Mouse (Mus musculus) T-helper 17 cell (primary cell): ENCODE data around the gene Tram1l1.
"Not testable (repeated sequence)": the region's sequence is repeated elsewhere in the genome, so short reads cannot be mapped to it uniquely, and the experiment has no call there.

Experiments
- in situ Hi-C, 2 experiments: fragments of 300-600 bp; cut with MboI, MseI; formaldehyde crosslinking; loops; 1 replicate in 1 of 2; 2 replicates in 1 of 2; pipeline ENCODE4 v1.15.1; 2025; ENCODE audit warnings: high pct_unique_total_duplicates in 2 of 2

Gene Tram1l1

DNA sequence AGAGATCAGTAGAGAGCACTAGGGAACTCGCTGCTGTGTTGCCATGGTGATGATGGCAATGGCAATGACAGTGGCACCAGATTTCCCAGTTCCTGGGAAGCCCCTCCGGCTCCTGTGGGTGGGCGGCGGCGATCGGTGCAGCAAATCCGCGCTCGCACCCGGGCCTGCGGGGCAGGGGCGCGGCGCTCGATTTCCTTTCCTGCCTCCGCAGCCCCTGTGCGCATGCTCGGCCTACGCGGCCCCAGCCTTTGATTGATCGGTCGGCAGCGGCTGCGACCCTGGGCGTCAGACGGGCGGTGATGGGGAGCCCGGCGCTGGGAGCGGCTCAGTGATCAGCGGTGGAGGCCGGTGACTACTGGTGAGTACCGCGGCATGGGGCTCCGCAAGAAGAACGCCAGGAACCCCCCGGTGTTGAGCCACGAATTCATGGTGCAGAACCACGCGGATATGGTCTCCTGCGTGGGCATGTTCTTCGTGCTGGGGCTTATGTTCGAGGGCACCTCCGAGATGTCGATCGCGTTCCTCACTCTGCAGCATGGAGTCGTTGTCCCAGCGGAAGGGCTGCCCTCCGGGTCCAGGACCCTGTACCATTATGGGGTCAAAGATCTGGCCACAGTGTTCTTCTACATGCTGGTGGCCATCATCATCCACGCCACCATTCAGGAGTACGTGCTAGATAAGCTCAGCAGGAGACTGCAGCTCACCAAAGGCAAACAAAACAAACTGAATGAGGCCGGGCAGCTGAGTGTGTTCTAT is at the start of gene Tram1l1:
Gene Tram1l1, plus strand, starts transcription at position 35 of the 756 bp plus-strand sequence.
- in situ Hi-C loops = no loop called here

DNA sequence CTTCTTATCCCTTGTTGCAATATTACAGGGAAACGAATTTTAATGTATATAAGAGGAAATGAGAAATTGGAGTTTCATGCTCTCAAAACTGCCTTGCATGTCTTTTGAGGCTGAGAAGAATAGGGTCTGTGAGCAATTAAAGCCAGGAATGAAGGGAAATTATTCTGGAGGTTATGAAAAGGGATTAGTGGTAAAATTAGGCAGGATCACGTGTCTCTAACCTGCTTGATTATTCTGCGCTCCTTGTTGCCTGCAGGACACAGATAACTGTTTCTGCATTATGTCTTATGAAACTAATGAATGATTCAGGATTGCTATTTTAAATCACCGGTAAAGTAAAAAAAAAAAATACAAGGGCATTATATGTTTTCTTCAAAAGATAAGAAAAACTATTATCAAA is 49.4 kb upstream of the Tram1l1 start:
- in situ Hi-C loops = no loop called here

DNA sequence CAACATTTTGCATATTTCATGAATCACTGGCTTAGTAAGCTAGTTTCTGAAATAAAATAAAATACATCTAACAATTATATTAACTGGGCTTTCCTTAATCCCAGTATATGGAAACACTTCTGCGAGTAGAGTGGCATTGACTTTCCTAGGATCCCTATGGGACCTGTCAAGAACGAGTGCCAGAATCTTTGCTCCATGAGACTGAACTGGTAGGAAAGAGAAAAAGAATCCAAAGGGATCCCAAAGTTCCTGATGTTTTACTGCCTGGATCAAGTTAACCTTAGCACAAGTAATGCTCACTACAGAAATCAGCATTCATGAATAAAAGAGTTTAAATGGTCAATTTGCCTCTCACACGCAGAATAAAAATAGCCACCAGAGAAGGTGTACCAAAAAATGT is 49.0 kb upstream of the Tram1l1 start:
- in situ Hi-C loops = no loop called here

DNA sequence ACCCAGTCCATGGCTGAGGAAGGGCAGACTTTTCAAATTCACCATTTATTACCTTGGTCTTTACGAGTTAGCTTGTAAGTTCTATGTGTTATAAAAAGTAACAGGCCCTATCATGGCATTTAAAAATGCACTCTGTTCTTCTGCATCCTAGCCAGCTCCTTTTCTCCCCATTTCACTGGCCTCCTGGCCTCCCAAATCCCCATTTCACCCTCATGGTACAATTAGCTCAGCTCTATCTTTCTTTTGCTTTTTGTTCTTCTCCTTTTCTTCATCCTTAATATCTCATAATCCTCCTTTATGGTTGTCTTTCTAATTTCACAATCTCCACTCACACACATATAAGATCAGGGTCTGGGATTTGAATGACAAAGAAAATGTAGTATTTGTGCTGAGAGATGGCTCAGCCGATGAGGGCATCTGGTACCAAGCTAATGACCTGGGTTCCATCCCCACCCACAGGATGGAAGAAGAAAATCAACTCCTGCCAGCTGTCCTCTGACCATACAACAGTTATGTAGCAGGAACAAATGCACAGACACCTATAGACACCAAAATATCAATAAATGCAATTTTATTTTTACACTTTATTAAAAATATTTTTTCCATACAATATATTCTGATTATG is 48.1 kb upstream of the Tram1l1 start:
- in situ Hi-C loops = no loop called here

DNA sequence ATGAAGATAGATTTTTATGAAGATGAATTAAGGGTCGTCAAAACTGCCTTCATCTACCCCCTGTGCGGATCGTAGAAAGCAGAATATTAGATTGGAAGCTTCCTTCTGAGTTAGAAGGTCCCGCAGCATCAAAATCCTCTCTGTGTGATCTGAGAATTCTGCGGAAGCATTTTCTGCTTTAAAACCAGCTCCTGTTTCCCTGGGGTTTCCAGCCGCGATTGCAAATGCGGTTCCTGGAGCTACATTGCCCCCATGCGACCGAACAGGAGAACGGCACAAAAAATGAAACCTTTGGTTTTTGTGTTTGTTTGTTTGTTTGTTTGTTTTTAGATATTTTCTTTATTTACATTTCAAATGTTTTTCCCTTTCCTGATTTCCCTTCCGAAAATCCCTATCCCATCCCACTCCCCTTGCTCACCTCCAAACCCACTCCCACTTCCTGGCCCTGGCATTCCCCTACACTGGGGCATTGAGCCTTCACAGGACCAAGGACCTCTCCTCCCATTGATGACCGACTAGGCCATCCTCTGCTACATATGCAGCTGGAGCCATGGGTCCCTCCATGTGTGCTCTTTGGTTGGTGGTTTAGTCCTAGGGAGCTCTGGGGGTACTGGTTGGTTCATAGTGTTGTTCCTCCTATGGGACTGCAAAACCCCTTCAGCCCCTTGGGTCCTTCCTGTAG is 45.6 kb upstream of the Tram1l1 start:
- in situ Hi-C loops = loop anchor here (5.0 kb wide), 2 partner anchors 758 to 763 kb away; no protein-coding TSS in a partner anchor

DNA sequence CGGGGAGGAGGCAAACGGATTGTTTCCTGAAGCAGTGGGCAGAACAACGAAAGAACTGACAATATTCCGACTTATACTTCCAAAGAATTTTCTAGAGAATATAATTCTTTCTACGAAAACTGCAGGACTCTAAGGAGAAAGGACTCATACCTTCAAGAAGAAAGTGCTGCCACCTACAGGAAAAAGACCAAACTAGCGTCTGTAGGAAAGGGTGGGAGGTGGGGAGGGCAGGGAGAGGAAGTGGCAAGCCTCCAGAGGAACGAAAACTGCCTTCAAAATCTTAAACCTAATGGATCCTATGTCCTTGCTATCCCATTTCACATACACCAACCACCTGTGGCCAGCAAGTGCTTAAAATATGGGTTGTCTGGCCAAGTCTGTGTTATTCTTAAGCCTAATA is 31.7 kb upstream of the Tram1l1 start:
- in situ Hi-C loops = not testable (repeated sequence)

DNA sequence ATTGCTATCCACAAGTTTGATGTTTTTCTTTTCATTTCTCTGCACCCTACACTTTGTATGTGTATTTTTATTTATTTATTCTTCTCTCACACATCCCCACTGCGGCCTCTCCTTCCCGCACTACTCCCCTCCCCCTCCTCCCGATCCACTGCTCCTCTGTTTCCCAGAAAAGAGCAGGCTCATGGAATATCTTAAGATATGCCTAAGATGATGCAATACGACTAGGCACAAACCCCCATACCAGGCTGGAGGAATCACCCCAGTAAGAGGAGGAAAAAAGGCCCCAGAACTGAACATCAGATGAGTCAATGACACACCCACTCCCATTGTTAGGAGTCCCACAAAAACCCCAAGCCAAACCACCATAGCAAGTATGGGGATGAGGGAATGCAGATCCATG is 1.4 kb upstream of the Tram1l1 start:
- in situ Hi-C loops = no loop called here

DNA sequence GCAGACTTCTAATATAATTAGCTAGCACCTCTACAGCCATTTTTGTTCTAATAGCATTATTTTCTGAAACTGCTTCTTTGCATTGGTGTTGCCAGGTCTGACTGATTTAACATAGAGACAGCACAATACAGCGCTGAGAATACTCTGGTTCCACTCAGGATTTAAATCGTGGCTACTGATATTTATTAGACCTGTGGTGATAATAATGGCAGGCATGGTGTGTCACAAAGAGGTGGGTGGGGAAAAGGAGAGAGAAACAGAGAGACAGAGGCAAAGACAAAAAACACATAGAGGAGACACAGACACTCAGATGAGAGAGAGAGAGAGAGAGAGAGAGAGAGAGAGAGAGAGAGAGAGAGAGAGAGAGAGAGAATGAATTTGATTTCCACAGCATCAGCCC is 257 bp upstream of the Tram1l1 start:
- in situ Hi-C loops = no loop called here

DNA sequence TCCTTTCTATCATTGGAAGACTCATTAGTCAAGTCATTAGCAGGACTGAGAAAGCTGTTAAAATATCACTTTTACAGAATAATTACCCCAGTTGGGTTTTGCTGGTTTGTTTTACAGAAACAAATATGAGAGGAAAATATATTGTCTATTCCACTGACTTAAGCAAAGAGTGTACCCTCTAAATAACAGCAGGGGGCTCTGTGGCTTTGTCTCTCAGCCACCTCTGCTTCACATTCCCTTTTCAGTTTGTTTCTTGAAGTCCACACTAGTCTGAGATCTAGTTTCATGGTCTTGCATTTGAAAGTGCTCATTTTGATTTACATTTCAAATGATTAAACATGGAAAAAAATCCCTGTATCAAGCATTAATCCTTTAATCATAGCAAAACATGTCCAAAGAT is 25.8 kb downstream of the Tram1l1 start:
- in situ Hi-C loops = no loop called here

DNA sequence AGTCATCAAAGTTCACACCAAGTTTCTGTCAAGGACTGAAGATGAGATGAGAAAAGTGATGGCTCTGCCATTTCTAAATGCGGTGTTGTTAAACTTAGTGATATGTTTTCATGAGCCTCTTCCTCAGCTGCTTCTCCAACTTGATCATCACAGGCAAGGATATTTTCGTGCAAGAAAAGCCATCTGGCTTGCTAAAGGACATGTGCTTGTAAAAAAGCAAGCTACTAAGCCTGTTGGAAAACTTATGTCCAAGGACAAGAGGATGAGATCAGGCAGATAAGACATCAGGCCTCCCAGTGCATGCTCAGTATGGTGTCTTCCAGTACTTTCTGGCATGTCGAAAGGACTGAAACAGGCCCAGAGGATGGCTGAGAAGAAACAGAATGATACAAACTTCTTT is 36.9 kb downstream of the Tram1l1 start:
- in situ Hi-C loops = no loop called here

DNA sequence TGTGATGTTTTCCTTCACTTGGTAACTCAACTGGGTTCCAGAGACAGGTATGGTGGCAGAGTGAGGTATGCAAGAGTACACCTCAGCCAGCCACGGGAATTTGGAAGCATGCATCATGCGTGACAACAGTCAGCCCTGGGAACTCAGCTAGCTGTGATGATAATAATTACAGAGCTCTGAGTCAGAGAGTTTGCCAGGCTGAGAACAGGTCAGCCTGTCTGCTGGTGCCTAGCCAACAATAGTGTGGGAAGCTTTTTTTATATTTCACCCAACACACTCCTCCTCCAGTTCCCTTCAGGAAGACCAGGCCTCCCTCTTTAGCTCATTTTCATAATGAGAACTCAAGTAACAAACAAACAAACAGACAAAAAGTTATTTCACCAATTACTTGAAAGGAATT is 51.4 kb downstream of the Tram1l1 start:
- in situ Hi-C loops = no loop called here
